Mouse (Mus musculus): Measurements from ENCODE around the gene Cd59b.

- no peak for TF ChIP-seq CTCF (IDR thresholded peaks at IDR 0.05; ENCODE audit: control insufficient read depth, insufficient read depth, low read length)
- TF ChIP-seq POLR2A (IDR thresholded peaks at IDR 0.05; ENCODE audit: borderline replicate concordance, control insufficient read depth, low read depth, low read length) = no peak
Observed at GRCm38 (mm10) chr2:104064152-104064551, 5.5 kb upstream of the Cd59b start.
